In genomic region chr4:66821764-66822163, GRCm38 (mm10) we compare ENCODE assay signal across 14 mouse cellular contexts.
"Had no signal": no experiment of that assay in that cellular context is flagged by ENCODE, and none has a peak within 500 bp of the region (broad histone marks: within the 10 kb centered on the region; RNA-seq: fewer than 3 reads in every experiment).

No protein-coding gene starts in this region.

- H3K9ac ChIP-seq: liver, embryonic 12.5 days; liver, embryonic 14.5 days; lung, embryonic 14.5 days; midbrain, embryonic 13.5 days; midbrain, embryonic 15.5 days; neural tube, embryonic 13.5 days; neural tube, embryonic 15.5 days had no signal

- H3K36me3 ChIP-seq: liver, embryonic 12.5 days; midbrain, embryonic 13.5 days; midbrain, embryonic 15.5 days; neural tube, embryonic 13.5 days; neural tube, embryonic 15.5 days had no signal

- H3K4me2 ChIP-seq: liver, embryonic 12.5 days; lung, embryonic 14.5 days; midbrain, embryonic 11.5 days; midbrain, embryonic 13.5 days; midbrain, embryonic 15.5 days; neural tube, embryonic 13.5 days; neural tube, embryonic 15.5 days had no signal

- DNase-seq: lung, embryonic 14.5 days; lung, postnatal 4 days; right cerebral cortex, postnatal 14 days; thymus, adult 18-20 months; thymus, postnatal 14 days; thymus, postnatal 36 days had no signal

- ATAC-seq: liver, embryonic 12.5 days; midbrain, embryonic 13.5 days; midbrain, embryonic 15.5 days had no signal

- H3K4me1 ChIP-seq: liver, embryonic 12.5 days; megakaryocyte, embryonic 14.5 days; midbrain, embryonic 13.5 days; midbrain, embryonic 15.5 days; neural tube, embryonic 13.5 days; neural tube, embryonic 15.5 days had no signal

- H3K27ac ChIP-seq: liver, embryonic 12.5 days; liver, embryonic 14.5 days; midbrain, embryonic 13.5 days; midbrain, embryonic 15.5 days; neural tube, embryonic 13.5 days; neural tube, embryonic 15.5 days had no signal

- H3K9me3 ChIP-seq: liver, embryonic 12.5 days; megakaryocyte, embryonic 14.5 days; midbrain, embryonic 13.5 days; midbrain, embryonic 15.5 days; neural tube, embryonic 13.5 days; neural tube, embryonic 15.5 days had no signal

- H3K4me3 ChIP-seq: liver, embryonic 12.5 days; megakaryocyte, embryonic 14.5 days; midbrain, embryonic 13.5 days; midbrain, embryonic 15.5 days; neural tube, embryonic 13.5 days; neural tube, embryonic 15.5 days had no signal

- H3K27me3 ChIP-seq: liver, embryonic 12.5 days; megakaryocyte, embryonic 14.5 days; midbrain, embryonic 13.5 days; midbrain, embryonic 15.5 days; neural tube, embryonic 13.5 days; neural tube, embryonic 15.5 days had no signal
